Mouse (Mus musculus) liver, adult 2 months (tissue): Measurements from ENCODE around the gene Rorc. TPM values are rescaled to one million over a fixed set of nuclear protein-coding genes. Genes with fewer than 3 reads are reported as not detected.

Source experiments
- DNase-seq: peaks from one replicate; pipeline ENCODE4 v3.0.0-alpha.2; 2011; ENCODE audit warnings: low read depth, low spot score; ENCODE audit errors: extremely low read depth
- H3K27ac ChIP-seq: fragments of 200-500 bp; replicated peaks from 2 replicates; pipeline ENCODE4 v1.5.1; 2012; ENCODE audit warnings: low read depth, mild to moderate bottlenecking, control low read depth, inconsistent platforms, low read length; ENCODE audit not compliant: insufficient read depth
- H3K27me3 ChIP-seq: fragments of 200-500 bp; 2 replicates; pipeline ENCODE4 v1.6.1; 2012; ENCODE audit warnings: mild to moderate bottlenecking, moderate library complexity, low read length, inconsistent platforms; ENCODE audit not compliant: control insufficient read depth, insufficient read depth
- H3K36me3 ChIP-seq: fragments of 200-500 bp; 2 replicates; pipeline ENCODE4 v1.6.1; 2012; ENCODE audit warnings: low read length, inconsistent platforms; ENCODE audit not compliant: control insufficient read depth, insufficient read depth
- H3K4me1 ChIP-seq: fragments of 200-500 bp; 2 replicates; pipeline ENCODE4 v1.6.1; 2011; ENCODE audit warnings: low read length; ENCODE audit not compliant: control insufficient read depth, insufficient read depth
- H3K4me3 ChIP-seq: fragments of 200-500 bp; 2 replicates; pipeline ENCODE4 v1.5.1; 2011; ENCODE audit warnings: low read depth, mild to moderate bottlenecking, control low read depth, low read length, moderate library complexity; ENCODE audit not compliant: insufficient read depth
- H3K79me2 ChIP-seq: fragments of 200-500 bp; 2 replicates; pipeline ENCODE4 v1.6.1; 2012; ENCODE audit warnings: inconsistent platforms, mild to moderate bottlenecking, low read length, moderate library complexity; ENCODE audit not compliant: control insufficient read depth, insufficient read depth
- H3K9ac ChIP-seq: fragments of 200-500 bp; 2 replicates; pipeline ENCODE4 v1.6.1; 2012; ENCODE audit warnings: low read depth, mild to moderate bottlenecking, control low read depth, inconsistent platforms, low read length
- CTCF ChIP-seq: fragments of 200-500 bp; IDR thresholded peaks from 2 replicates; pipeline ENCODE4 v1.5.1; 2011; ENCODE audit warnings: low read depth, low read length, control low read depth
- POLR2A ChIP-seq: fragments of 200-500 bp; IDR thresholded peaks from 2 replicates; pipeline ENCODE4 v1.6.1; 2011; ENCODE audit warnings: low read length, control low read depth; ENCODE audit not compliant: insufficient read depth; ENCODE audit errors: extremely low read depth
- WGBS: fragments of 180-500 bp; shearing (Covaris S2); methylation state at CpG from one replicate; pipeline ENCODE4 v1.1.7; 2018; 5-methylcytosine and 5-hydroxymethylcytosine counted together
- polyA plus RNA-seq: library from polyadenylated mRNA; depleted of rRNA; stranded (reverse); fragments of >200 nt; gene quantifications from 2 replicates; pipeline ENCODE4 v1.2.3, GENCODE M21; 2012
- total RNA-seq: library from RNA; depleted of rRNA; stranded (reverse); fragments of >200 nt; gene quantifications from 2 replicates; pipeline ENCODE4 v1.2.3, GENCODE M21; 2014

The Rorc gene
- total and polyA plus RNA-seq, 2 experiments = 34.4 to 50.3 TPM

GRCm38 (mm10) chr3:94405561-94405960 lies 33.0 kb downstream of the Rorc start:
- Histone ChIP-seq H3K27ac (no peak overlapping the region), H3K4me3 (no peak overlapping the region), H3K27me3 (no peaks in the 10 kb centered on the region), H3K9ac (no peak overlapping the region), H3K36me3 (no peaks in the 10 kb centered on the region), H3K79me2 (no peaks in the 10 kb centered on the region), H3K4me1 (no peaks in the 10 kb centered on the region)
- 51% methylated on average over 4 of the region's 4 CpGs for WGBS
- no peak for DNase-seq
- no peak for TF ChIP-seq CTCF
- no peak for TF ChIP-seq POLR2A

DNA sequence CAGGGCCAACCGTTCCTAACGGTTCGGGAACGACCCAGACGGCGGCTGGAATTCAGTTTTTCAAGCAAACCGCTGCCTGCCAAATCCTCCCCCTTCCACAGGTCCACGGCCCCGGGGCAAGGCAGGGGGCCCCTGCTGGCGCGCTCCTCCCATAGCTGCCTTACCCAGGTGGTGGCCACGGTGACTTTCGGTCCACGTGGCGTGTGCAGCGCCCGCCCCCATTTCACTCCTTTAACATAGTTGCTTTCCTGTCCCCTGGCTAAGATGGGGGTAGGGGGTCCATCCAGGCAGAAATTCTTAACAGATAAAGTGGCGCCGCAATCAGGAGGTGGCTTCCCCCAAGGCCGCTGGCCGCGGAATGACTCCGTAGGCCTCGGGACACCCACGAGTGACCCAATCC lies 39.9 kb downstream of the Rorc start:
- Histone ChIP-seq H3K79me2 (no peaks in the 10 kb centered on the region), H3K9ac (peak overlapping the region; percentile 27), H3K27ac (no peak overlapping the region), H3K4me1 (no peaks in the 10 kb centered on the region), H3K27me3 (no peaks in the 10 kb centered on the region), H3K36me3 (no peaks in the 10 kb centered on the region), H3K4me3 (peak overlapping the region; percentile 61)
- WGBS = 6% methylated on average over 25 of the region's 25 CpGs
- DNase-seq = no peak
- no peak for TF ChIP-seq CTCF
- TF ChIP-seq POLR2A = no peak

- Histone ChIP-seq H3K4me1 (no peaks in the 10 kb centered on the region), H3K27ac (no peak within 1 kb of the TSS), H3K79me2 (no peaks in the 10 kb centered on the region), H3K27me3 (no peaks in the 10 kb centered on the region), H3K9ac (peak within 1 kb of the TSS; percentile 53), H3K36me3 (no peaks in the 10 kb centered on the region), H3K4me3 (peak within 1 kb of the TSS; percentile 61)
- TF ChIP-seq POLR2A (0 out of 2 replicates have a peak, but pooled peaks have one; percentile 24), CTCF (no peak)
- 10% methylated on average over 52 of the region's 52 CpGs for WGBS
- peak; percentile 91 for DNase-seq
Measured at GRCm38 (mm10) chr3:94413031-94413679, 40.6 kb downstream of the Rorc start, which contains the start of gene Tdrkh. Gene Tdrkh, plus strand, starts transcription at chr3:94413273.

GRCm38 (mm10) chr3:94430980-94431379 lies 58.4 kb downstream of the Rorc start:
- no peaks in the 10 kb centered on the region for H3K79me2 ChIP-seq
- H3K4me1 ChIP-seq = peaks cover 6% of the 10 kb centered on the region
- no peak for TF ChIP-seq CTCF
- no peak for TF ChIP-seq POLR2A
- H3K27ac ChIP-seq = no peak overlapping the region
- 51% methylated on average over 2 of the region's 2 CpGs for WGBS
- H3K36me3 ChIP-seq = no peaks in the 10 kb centered on the region
- DNase-seq = no peak
- no peaks in the 10 kb centered on the region for H3K27me3 ChIP-seq
- no peak overlapping the region for H3K4me3 ChIP-seq
- no peak overlapping the region for H3K9ac ChIP-seq

DNA sequence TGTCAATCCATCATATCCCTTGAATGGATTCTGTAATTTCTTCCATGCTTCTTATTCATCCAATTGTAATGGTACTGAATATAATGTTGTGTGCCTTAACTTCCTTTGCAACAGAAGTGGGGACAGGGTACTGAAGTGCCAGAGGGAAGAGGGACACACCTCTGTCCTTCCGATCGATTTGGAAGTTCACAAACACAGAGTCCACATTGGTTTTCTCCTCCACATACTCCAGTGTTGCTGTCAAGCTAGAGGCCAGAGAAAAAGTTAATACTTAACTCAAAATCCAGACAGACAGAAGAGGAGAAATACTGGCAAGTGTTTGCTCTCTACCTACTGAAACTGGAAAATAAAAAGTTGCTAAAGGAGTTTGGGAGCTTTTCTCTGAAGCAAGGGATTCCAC lies 61.7 kb downstream of the Rorc start:
- peak overlapping the region; percentile 79 for H3K27ac ChIP-seq
- H3K36me3 ChIP-seq = no peaks in the 10 kb centered on the region
- DNase-seq = peak; percentile 92
- H3K9ac ChIP-seq = no peak overlapping the region
- no peak for TF ChIP-seq CTCF
- no peak for TF ChIP-seq POLR2A
- no peaks in the 10 kb centered on the region for H3K27me3 ChIP-seq
- 28% methylated on average over 2 of the region's 2 CpGs for WGBS
- H3K79me2 ChIP-seq = no peaks in the 10 kb centered on the region
- H3K4me3 ChIP-seq = 0 out of 2 replicates have a peak overlapping the region, but pooled peaks have one; percentile 15
- H3K4me1 ChIP-seq = peaks cover 6% of the 10 kb centered on the region

- Histone ChIP-seq H3K27ac (no peak overlapping the region), H3K4me1 (peaks cover 6% of the 10 kb centered on the region), H3K79me2 (no peaks in the 10 kb centered on the region), H3K36me3 (no peaks in the 10 kb centered on the region), H3K4me3 (no peak overlapping the region), H3K9ac (no peak overlapping the region), H3K27me3 (no peaks in the 10 kb centered on the region)
- no peak for TF ChIP-seq CTCF
- TF ChIP-seq POLR2A = no peak
- 91% methylated on average over 9 of the region's 9 CpGs for WGBS
- no peak for DNase-seq
Measured at GRCm38 (mm10) chr3:94436420-94436819, 63.8 kb downstream of the Rorc start.
